Mouse (Mus musculus): ENCODE data around the gene Iqschfp.

The Iqschfp gene

GRCm38 (mm10) chr3:68492513-68492912 lies 600.5 kb downstream of the Iqschfp start:
- DNase-seq (ENCODE audit: low read depth, low spot score) = no peak

- peak; percentile 39 for DNase-seq (ENCODE audit: low read depth, low spot score)
These were observed 601.1 kb downstream of the Iqschfp start for GRCm38 (mm10) chr3:68493170-68493585.

- DNase-seq (ENCODE audit: low read depth, low spot score) = peak; percentile 44
These were observed 601.7 kb downstream of the Iqschfp start for GRCm38 (mm10) chr3:68493586-68494295.

- DNase-seq (ENCODE audit: low read depth, low spot score) = no peak
These were observed 602.5 kb downstream of the Iqschfp start for GRCm38 (mm10) chr3:68494296-68495095.

- DNase-seq (ENCODE audit: low read depth, low spot score) = peak; percentile 30
These were observed 603.2 kb downstream of the Iqschfp start for GRCm38 (mm10) chr3:68495096-68495735.

- DNase-seq (ENCODE audit: low read depth, low spot score) = peak; percentile 18
These were observed 603.8 kb downstream of the Iqschfp start for GRCm38 (mm10) chr3:68495736-68496242.

- peak; percentile 32 for DNase-seq (ENCODE audit: low read depth, low spot score)
These were observed 604.5 kb downstream of the Iqschfp start for GRCm38 (mm10) chr3:68496513-68496912.

GRCm38 (mm10) chr3:68499532-68500152 lies 607.6 kb downstream of the Iqschfp start:
- no peak for DNase-seq (ENCODE audit: low read depth, low spot score)

GRCm38 (mm10) chr3:68504838-68505237 lies 612.8 kb downstream of the Iqschfp start:
- DNase-seq (ENCODE audit: low read depth, low spot score) = no peak

- DNase-seq (ENCODE audit: low read depth, low spot score) = peak; percentile 62
These were observed 614.8 kb downstream of the Iqschfp start for GRCm38 (mm10) chr3:68506769-68507318.

GRCm38 (mm10) chr3:68508629-68509028 lies 616.6 kb downstream of the Iqschfp start:
- peak; percentile 76 for DNase-seq (ENCODE audit: low read depth, low spot score)

GRCm38 (mm10) chr3:68510872-68511271 lies 618.8 kb downstream of the Iqschfp start:
- DNase-seq (ENCODE audit: low read depth, low spot score) = no peak

- no peak for DNase-seq (ENCODE audit: low read depth, low spot score)
These were observed 619.7 kb downstream of the Iqschfp start for GRCm38 (mm10) chr3:68511744-68512143.

- no peak for DNase-seq (ENCODE audit: low read depth, low spot score)
These were observed 620.3 kb downstream of the Iqschfp start for GRCm38 (mm10) chr3:68512327-68512726.

GRCm38 (mm10) chr3:68513340-68514119 lies 621.5 kb downstream of the Iqschfp start:
- DNase-seq (ENCODE audit: low read depth, low spot score) = no peak

- DNase-seq (ENCODE audit: low read depth, low spot score) = no peak
These were observed 622.1 kb downstream of the Iqschfp start for GRCm38 (mm10) chr3:68514120-68514497.

- DNase-seq (ENCODE audit: low read depth, low spot score) = no peak
These were observed 622.7 kb downstream of the Iqschfp start for GRCm38 (mm10) chr3:68514717-68515116.

- DNase-seq (ENCODE audit: low read depth, low spot score) = no peak
These were observed 624.5 kb downstream of the Iqschfp start for GRCm38 (mm10) chr3:68516393-68517081.

- no peak for DNase-seq (ENCODE audit: low read depth, low spot score)
These were observed 625.2 kb downstream of the Iqschfp start for GRCm38 (mm10) chr3:68517236-68517635.

- no peak for DNase-seq (ENCODE audit: low read depth, low spot score)
These were observed 626.0 kb downstream of the Iqschfp start for GRCm38 (mm10) chr3:68518041-68518440.
